Mouse (Mus musculus) cortical plate, adult 2 months (tissue): ENCODE data around the gene Nrap. TPM values are rescaled to one million over a fixed set of nuclear protein-coding genes. Genes with fewer than 3 reads are reported as not detected.

Experiments used
- H3K27ac ChIP-seq: fragments of 200-500 bp; 2 replicates; pipeline ENCODE4 v1.5.1; 2012; ENCODE audit warnings: low read length, control low read depth, inconsistent platforms; ENCODE audit not compliant: insufficient read depth
- H3K4me1 ChIP-seq: fragments of 200-500 bp; 2 replicates; pipeline ENCODE4 v1.6.1; 2011; ENCODE audit warnings: low read length; ENCODE audit not compliant: control insufficient read depth, insufficient read depth
- H3K4me3 ChIP-seq: fragments of 200-500 bp; 2 replicates; pipeline ENCODE4 v1.5.1; 2011; ENCODE audit warnings: mild to moderate bottlenecking, low read length, control low read depth; ENCODE audit not compliant: insufficient read depth
- CTCF ChIP-seq: fragments of 200-500 bp; IDR thresholded peaks from 2 replicates; pipeline ENCODE4 v1.5.1; 2011; ENCODE audit warnings: mild to moderate bottlenecking, control low read depth, low read length; ENCODE audit not compliant: insufficient read depth; ENCODE audit errors: extremely low read depth
- POLR2A ChIP-seq: fragments of 200-500 bp; IDR thresholded peaks from 2 replicates; pipeline ENCODE4 v1.6.1; 2011; ENCODE audit warnings: mild to moderate bottlenecking, low read length, control low read depth; ENCODE audit not compliant: insufficient read depth; ENCODE audit errors: extremely low read depth
- polyA plus RNA-seq: library from polyadenylated mRNA; depleted of rRNA; stranded (reverse); fragments of >200 nt; gene quantifications from 2 replicates; pipeline ENCODE4 v1.2.3, GENCODE M21; 2012

Gene Nrap
- polyA plus RNA-seq, 1 experiment: 0.40 TPM

- Histone ChIP-seq H3K27ac (no peak overlapping the region), H3K4me3 (no peak overlapping the region), H3K4me1 (no peaks in the 10 kb centered on the region)
- TF ChIP-seq CTCF: no peak
- no peak for TF ChIP-seq POLR2A
Measured at GRCm38 (mm10) chr19:56386095-56386494, 3.7 kb downstream of the Nrap start.

GRCm38 (mm10) chr19:56385546-56385945 lies 4.3 kb downstream of the Nrap start:
- no peaks in the 10 kb centered on the region for H3K4me1 ChIP-seq
- TF ChIP-seq CTCF: no peak
- no peak overlapping the region for H3K4me3 ChIP-seq
- H3K27ac ChIP-seq: no peak overlapping the region

- H3K4me3 ChIP-seq: no peak overlapping the region
- H3K27ac ChIP-seq: no peak overlapping the region
- TF ChIP-seq POLR2A: no peak
- TF ChIP-seq CTCF: no peak
- H3K4me1 ChIP-seq: no peaks in the 10 kb centered on the region
Measured at GRCm38 (mm10) chr19:56381407-56381806, 8.4 kb downstream of the Nrap start.

- Histone ChIP-seq H3K4me1 (no peaks in the 10 kb centered on the region), H3K4me3 (no peak overlapping the region), H3K27ac (no peak overlapping the region)
- TF ChIP-seq CTCF: no peak
- no peak for TF ChIP-seq POLR2A
Measured at GRCm38 (mm10) chr19:56380341-56380740, 9.5 kb downstream of the Nrap start.

- Histone ChIP-seq H3K27ac (no peak overlapping the region), H3K4me3 (no peak overlapping the region), H3K4me1 (no peaks in the 10 kb centered on the region)
- TF ChIP-seq POLR2A (no peak), CTCF (no peak)
Measured at GRCm38 (mm10) chr19:56378554-56379172, 11.2 kb downstream of the Nrap start.

GRCm38 (mm10) chr19:56378007-56378406 lies 11.8 kb downstream of the Nrap start:
- Histone ChIP-seq H3K4me3 (no peak overlapping the region), H3K27ac (no peak overlapping the region), H3K4me1 (no peaks in the 10 kb centered on the region)
- TF ChIP-seq POLR2A: no peak
- TF ChIP-seq CTCF: no peak

GRCm38 (mm10) chr19:56374011-56374410 lies 15.8 kb downstream of the Nrap start:
- no peak for TF ChIP-seq CTCF
- no peak for TF ChIP-seq POLR2A
- Histone ChIP-seq H3K4me1 (no peaks in the 10 kb centered on the region), H3K4me3 (no peak overlapping the region), H3K27ac (no peak overlapping the region)

DNA sequence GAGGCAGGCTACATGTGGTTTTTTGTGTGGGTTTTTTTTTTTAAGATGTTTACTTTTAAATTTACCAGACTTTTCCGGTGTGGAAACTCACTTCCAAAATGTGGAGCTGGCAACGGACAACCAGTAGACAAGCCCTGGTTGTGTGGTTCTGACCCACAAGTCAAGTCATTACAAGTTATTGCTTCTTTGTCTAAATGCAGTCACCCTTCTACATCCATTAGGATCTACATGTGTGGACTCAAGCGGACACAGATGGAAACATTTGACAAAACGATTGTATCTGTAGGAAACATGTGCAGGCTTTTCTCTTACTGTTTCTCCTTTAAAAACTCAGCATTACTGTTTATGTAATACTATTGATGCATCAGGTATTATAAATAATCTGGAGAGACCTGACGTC lies 16.6 kb downstream of the Nrap start:
- Histone ChIP-seq H3K27ac (no peak overlapping the region), H3K4me3 (no peak overlapping the region), H3K4me1 (no peaks in the 10 kb centered on the region)
- no peak for TF ChIP-seq POLR2A
- TF ChIP-seq CTCF: no peak

GRCm38 (mm10) chr19:56372226-56372625 lies 17.6 kb downstream of the Nrap start:
- TF ChIP-seq CTCF: no peak
- Histone ChIP-seq H3K27ac (no peak overlapping the region), H3K4me3 (no peak overlapping the region), H3K4me1 (no peaks in the 10 kb centered on the region)

GRCm38 (mm10) chr19:56370389-56371150 lies 19.3 kb downstream of the Nrap start:
- TF ChIP-seq CTCF: no peak
- TF ChIP-seq POLR2A: no peak
- H3K4me1 ChIP-seq: peaks cover 3% of the 10 kb centered on the region; the same call in 1 of the 2 replicates
- no peak overlapping the region for H3K27ac ChIP-seq
- no peak overlapping the region for H3K4me3 ChIP-seq
